Mouse (Mus musculus) cerebellum, postnatal 10 days (tissue): ENCODE results near the gene Borcs6.

ENCODE experiments used
- DNase-seq, 2 experiments: peaks; one replicate each; pipeline ENCODE4 v3.0.0; 2021; ENCODE audit warnings: mixed read lengths in 2 of 2

The Borcs6 gene

DNA sequence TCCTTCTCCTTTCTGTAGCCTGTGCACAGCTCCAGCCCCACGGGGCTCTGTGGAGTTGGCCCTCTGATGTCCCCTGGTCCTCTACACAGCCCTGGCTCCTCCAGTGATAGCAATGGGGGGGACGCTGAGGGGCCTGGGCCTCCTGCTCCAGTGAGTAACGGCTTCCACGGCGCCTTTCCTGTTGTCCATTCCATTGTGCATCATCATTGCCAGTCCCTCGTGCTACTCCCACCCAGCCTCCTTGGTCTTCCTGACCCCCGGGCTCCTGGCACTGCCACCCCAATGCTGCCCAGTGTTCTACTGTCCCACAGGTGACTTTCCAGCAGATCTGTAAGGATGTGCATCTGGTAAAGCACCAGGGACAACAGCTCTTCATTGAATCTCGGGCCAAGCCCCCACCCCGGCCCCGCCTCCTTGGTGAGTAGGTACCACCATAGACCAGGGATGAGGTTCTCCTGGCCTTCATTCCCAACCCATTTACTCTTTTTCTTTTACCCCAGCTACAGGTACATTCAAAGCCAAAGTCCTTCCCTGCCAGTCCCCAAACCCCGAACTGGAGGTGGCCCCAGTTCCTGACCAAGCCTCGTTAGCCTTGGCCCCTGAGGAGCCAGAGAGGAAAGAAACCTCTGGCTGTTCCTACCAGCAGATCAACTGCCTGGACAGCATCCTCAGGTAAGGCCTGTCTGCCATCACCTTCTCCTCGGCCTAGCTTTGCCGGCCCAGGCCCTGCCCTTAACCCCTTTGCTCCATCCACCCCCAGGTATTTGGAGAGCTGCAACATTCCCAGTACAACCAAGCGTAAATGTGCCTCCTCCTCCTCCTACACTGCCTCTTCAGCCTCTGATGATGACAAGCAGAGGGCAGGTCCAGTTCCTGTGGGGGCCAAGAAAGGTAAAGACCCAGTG, 44.3 kb downstream of the Borcs6 start:
- peak in 1 of 2 experiments; percentile 11 for DNase-seq

DNA sequence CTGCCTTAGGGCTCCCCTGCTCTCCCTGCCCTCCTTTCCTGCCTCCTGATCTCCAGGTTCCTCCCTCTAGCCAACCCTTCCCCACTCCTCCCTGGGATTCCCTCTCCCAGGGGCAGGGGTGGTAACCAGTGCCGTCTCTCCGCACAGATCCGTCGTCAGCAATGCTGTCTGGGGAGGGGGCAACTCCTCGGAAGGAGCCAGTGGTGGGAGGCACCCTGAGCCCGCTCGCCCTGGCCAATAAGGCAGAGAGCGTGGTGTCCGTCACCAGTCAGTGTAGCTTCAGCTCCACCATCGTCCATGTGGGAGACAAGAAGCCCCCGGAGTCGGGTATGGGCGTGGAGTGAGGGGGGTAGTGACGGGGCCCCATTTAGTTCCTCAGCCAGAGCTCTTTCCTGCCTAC, 45.0 kb downstream of the Borcs6 start:
- no peak for DNase-seq

DNA sequence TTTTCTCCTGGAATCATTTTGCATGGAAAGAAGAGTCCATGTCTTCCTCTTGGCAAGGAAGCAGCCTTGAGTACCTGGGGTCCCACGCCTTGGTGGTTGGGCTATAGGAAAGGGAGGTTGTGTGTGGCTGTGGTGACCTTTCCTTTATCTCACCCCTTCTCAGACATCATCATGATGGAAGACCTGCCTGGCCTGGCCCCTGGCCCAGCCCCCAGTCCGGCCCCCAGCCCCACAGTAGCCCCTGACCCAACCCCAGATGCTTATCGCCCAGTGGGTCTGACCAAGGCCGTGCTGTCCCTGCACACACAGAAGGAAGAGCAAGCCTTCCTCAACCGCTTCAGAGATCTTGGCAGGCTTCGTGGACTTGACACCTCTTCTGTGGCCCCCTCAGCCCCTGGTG, 45.7 kb downstream of the Borcs6 start:
- DNase-seq, result no peak

DNA sequence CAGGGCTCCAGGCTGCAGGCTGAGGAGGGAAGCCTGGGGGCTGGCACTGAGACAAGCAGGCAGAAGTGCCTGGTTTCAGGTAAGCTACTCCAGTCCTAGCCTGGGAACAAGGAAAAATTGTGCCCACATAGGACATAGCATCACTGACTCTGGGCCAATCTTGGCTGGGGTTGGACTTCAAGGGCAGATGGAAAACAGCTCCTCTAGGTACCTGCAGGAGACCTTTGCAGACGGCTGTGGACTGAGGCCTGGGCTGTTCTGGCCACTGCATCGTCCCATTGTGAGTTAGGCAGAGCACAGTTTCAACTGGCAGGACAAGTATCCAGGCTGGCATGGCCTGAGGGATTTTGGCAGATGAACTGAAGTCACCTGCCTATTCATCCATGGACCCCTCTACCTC, 46.3 kb downstream of the Borcs6 start:
- peak in 1 of 2 experiments; percentile 15 for DNase-seq

DNA sequence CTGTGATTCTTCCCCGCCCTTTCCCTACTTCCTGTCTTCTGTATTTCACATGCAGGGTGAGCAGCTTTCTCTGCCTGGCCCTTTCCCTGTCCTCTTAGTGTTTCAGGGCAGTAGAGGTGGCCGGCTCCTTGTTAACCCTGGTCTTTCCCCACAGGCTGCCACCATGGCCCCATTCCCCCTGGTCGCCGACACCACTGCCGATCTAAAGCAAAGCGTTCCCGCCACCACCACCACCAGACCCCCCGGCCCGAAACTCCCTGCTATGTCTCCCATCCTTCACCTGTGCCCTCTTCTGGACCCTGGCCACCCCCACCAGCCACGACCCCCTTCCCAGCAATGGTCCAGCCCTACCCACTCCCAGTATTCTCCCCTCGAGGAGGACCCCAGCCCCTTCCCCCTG, 46.8 kb downstream of the Borcs6 start:
- no peak for DNase-seq

DNA sequence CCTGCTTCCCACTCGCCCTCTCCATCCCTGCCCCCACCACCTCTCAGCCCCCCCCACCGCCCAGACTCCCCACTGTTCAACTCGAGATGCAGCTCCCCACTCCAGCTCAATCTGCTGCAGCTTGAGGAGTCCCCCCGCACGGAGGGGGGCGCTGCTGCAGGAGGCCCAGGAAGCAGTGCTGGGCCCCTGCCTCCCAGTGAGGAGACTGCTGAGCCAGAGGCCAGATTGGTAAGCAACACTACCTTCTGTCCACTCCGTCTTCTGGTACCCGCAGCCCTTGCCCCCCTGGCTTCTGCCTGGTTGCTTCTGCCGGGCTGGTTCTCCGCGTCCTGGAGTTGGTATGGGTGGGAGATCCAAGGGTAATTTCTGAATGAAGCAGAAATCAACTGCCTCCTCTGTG, 47.3 kb downstream of the Borcs6 start:
- DNase-seq, result no peak

DNA sequence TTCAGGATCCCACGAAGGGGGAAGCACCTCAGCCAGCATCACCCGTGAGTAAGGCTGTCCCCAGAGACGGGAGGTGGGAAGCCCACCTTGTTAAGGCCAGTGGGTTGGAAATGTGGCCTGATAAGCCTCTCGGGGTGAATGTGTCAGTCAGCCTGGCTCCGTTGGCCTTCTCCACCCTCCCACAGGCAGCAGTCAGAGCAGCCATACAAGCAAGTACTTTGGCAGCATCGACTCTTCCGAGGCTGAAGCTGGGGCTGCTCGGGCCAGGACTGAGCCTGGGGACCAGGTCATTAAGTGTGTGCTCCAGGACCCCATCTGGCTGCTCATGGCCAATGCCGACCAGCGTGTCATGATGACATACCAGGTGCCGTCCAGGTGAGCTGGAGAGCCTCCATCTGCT, 48.2 kb downstream of the Borcs6 start:
- DNase-seq, result no peak

DNA sequence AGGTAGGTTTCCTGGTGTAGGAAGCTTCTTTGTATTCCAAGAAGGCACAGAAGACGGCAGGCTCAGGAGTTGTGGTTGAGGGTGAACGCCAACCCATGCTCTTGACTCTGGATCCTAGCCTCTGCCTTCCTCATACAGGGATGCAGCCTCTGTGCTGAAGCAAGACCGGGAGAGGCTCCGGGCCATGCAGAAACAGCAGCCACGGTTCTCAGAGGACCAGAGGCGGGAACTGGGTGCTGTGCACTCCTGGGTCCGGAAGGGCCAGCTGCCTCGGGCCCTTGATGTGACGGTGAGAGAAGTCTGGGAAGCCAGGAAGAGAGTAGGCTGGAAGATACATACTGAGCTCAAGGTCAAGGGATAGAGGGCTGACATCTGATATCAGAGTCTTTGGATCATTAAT, 48.7 kb downstream of the Borcs6 start:
- DNase-seq, result no peak

DNA sequence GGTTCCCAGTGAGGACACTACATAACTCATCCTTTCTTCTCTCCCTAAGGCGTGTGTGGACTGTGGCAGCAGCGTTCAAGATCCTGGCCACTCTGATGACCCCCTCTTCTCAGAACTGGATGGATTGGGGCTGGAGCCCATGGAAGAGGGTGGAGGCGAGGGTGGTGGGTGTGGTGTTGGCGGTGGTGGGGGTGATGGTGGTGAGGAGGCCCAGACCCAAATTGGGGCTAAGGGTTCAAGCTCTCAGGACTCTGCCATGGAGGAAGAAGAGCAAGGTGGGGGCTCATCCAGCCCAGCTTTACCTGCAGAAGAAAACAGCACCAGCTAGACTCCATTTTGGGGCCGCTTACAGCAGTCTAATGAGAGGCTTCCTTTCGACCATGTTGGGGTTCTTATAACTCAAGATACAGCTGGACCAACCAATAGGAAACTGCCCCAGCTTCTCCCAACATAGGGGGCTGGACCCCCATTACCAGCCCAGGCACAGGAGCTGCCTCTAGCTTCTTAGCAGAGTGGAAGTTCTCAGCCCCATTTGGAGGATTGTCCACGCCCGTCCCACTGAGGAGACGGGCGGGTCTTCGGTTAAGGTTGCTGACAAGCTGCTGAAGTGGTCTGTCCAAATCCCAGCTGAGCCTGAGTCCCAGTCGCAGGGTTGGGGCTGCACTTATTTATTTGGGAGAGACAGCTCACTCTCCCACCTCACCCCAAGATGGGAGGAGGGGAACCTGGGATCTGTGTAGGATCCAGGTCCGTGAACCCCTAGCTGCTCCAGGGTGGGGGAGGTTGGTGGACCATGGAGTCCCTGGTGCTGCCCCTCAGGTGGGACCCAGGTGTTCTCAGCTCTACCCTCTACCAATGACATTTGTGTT, 49.7 kb downstream of the Borcs6 start:
- DNase-seq, result no peak

DNA sequence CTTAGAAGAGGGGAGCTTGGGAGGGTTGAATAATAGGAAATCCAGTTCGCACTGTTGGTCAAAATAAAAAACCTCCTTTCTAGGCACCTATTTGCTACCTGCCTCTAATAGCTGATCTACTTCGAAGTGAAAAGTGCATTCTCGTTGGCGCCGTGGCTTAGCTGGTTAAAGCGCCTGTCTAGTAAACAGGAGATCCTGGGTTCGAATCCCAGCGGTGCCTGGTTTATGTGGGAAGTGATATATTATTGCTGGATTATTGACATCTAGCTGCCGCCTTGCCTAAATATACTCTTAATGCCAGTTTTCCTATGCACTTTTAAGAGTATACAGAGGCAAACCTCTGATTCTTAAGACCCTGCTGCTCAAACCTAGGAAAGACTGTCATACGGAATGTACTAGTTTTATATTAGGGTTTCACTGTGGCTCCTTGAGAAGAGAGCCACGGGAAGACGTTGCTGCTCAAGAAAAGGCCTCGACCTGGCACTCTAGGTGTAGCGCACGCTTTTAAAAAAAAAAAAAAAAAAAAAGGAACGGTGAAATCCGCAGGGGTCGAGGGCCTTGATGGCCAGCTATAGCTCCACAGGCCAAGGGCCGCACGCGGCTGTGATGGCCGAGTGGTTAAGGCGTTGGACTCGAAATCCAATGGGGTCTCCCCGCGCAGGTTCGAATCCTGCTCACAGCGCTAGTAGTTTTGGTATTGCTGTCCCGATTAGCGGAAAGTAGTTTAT, 51.0 kb downstream of the Borcs6 start:
- peak; percentile 97 to 99 for DNase-seq
